Comparison of ENCODE assay signal across 10 mouse cellular contexts in the genomic region with DNA sequence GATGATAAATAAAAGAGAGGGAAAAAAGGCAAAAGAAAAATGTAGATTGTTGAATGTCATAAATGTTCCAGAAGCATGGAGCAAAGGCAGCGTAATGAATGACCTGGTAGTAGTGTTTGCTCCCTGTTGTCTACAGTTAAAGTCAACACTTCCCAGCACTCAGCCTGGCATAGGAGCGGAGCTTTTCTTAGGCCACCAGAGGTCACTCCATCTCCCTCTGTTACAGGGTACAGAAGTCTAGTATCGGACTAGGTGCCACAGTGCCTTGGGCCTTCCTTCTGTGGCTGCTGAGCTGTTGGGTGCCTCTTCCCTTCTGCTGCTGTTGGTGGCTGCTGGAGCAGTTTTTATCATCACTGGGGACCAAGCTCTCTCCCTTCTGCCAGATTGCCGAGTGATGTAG. TPM values are rescaled to one million over a fixed set of nuclear protein-coding genes. Genes with fewer than 3 reads are reported as not detected.
A peak's percentile ranks its signal among the peaks of the same experiment; 100 is the strongest.
DNase-seq lines count a peak whose midpoint lies in the region; ATAC-seq and TF ChIP-seq lines count a peak whose summit lies in the region.
"Had no signal": no experiment of that assay in that cellular context is flagged by ENCODE, and none has a peak within 500 bp of the region (broad histone marks: within the 10 kb centered on the region; RNA-seq: fewer than 3 reads in every experiment).

No protein-coding gene starts in this region.

- H3K4me3 ChIP-seq in lung, embryonic 14.5 days (ENCODE audit: low read depth, low read length), result no peak overlapping the region
- H3K4me3 ChIP-seq: limb, embryonic 12.5 days had no signal

- WGBS in lung, embryonic 14.5 days, result 52% methylated on average over 4 of the region's 4 CpGs

- no peaks in the 10 kb centered on the region for H3K36me3 ChIP-seq in lung, embryonic 14.5 days (ENCODE audit: insufficient read depth)
- H3K36me3 ChIP-seq: limb, embryonic 12.5 days had no signal

- DNase-seq in heart, postnatal 4 days, result peak; percentile 27
- DNase-seq in heart, adult 8-10 months (ENCODE audit: low spot score), result no peak
- DNase-seq in A20 (ENCODE audit: low read depth, low spot score) (peak; percentile 45), Patski (ENCODE audit: low read depth, low spot score) (peak; percentile 39)
- DNase-seq in lung, embryonic 14.5 days, result peak; percentile 37
- DNase-seq in c-Kit-positive CD71-positive TER-119-positive erythroid progenitor cells, embryonic 14.5 days (ENCODE audit: low spot score), result no peak
- DNase-seq in layer of hippocampus, adult 9-10 months (ENCODE audit: low spot score), result no peak
- no peak for DNase-seq in spleen, postnatal 10 days (ENCODE audit: low spot score in 2 of 2)

- no peaks in the 10 kb centered on the region for H3K9me3 ChIP-seq in lung, embryonic 14.5 days (ENCODE audit: low read depth, low read length)
- H3K9me3 ChIP-seq: limb, embryonic 12.5 days had no signal

- CTCF ChIA-PET in Patski (lab: Charles Lee), result interaction anchor here (0.8 to 2.1 kb wide), 21 partner anchors 10 to 169 kb away, joined by 3 to 11 read pairs (median 3); a partner anchor contains a TSS

- no peaks in the 10 kb centered on the region for H3K27me3 ChIP-seq in Patski
- H3K27me3 ChIP-seq in lung, embryonic 14.5 days (ENCODE audit: insufficient read depth, low read length), result no peaks in the 10 kb centered on the region
- H3K27me3 ChIP-seq: limb, embryonic 12.5 days had no signal

- peak; percentile 83 for ATAC-seq in Patski
- no peak for ATAC-seq in lung, embryonic 14.5 days (ENCODE audit: insufficient read depth)

- no peak overlapping the region for H3K9ac ChIP-seq in lung, embryonic 14.5 days
- H3K9ac ChIP-seq: limb, embryonic 12.5 days had no signal

- H3K4me1 ChIP-seq in lung, embryonic 14.5 days (ENCODE audit: insufficient read depth), result no peaks in the 10 kb centered on the region
- H3K4me1 ChIP-seq: limb, embryonic 12.5 days had no signal

- POLR2A ChIA-PET in Patski (lab: Charles Lee), result interaction anchor here (0.6 kb wide), 1 partner anchor 11 kb away, joined by 3 read pairs; no protein-coding TSS in a partner anchor

- H3K27ac ChIP-seq in lung, embryonic 14.5 days (ENCODE audit: low read depth), result no peak overlapping the region
- H3K27ac ChIP-seq: limb, embryonic 12.5 days had no signal

- in situ Hi-C loops in Patski (cut with MboI; ENCODE audit: low pct_unique_long_range_greater_than_20kb), result no loop called here

- TF ChIP-seq CTCF in Patski (IDR thresholded peaks at IDR 0.05), result peak; percentile 84
- TF ChIP-seq CTCF in lung, embryonic 14.5 days (IDR thresholded peaks at IDR 0.05; ENCODE audit: low read depth), result peak; percentile 59

- no peak overlapping the region for H3K4me2 ChIP-seq in lung, embryonic 14.5 days
- H3K4me2 ChIP-seq: limb, embryonic 12.5 days had no signal

RNA-seq across cellular contexts. Expression of a gene that starts 8.2 kb away (rescaled TPM):
- 10 to 100 TPM; 46.2 to 46.7 TPM for total RNA-seq in heart, postnatal 4 days (2021)
- total RNA-seq in heart, adult 8-10 months (2022), result 10 to 100 TPM; 19.4 to 28.8 (median 24.9) TPM
- 30.5 TPM for polyA plus RNA-seq in Patski (2021)
- polyA plus RNA-seq in lung, embryonic 14.5 days (2014; fragmentation: Nextera tagmentation; extraction: Ambion mirVana), result 48.0 and 49.6 TPM in 2 replicates

RNA-seq across cellular contexts. Expression of a gene that starts 29.4 kb away (rescaled TPM):
- under 1 TPM; 0.41 to 0.77 TPM for total RNA-seq in heart, postnatal 4 days (2021)
- under 1 TPM in 1 of 4 experiments, not detected in 3; 0.69 TPM for total RNA-seq in heart, adult 8-10 months (2022)
- polyA plus RNA-seq in Patski (2021), result 19.0 TPM
- 0.72 and 1.1 TPM in 2 replicates for polyA plus RNA-seq in lung, embryonic 14.5 days (2014; fragmentation: Nextera tagmentation; extraction: Ambion mirVana)
- total RNA-seq: granulocyte monocyte progenitor cell, adult 5-6 weeks had no signal

RNA-seq across cellular contexts. Expression of a gene that starts 40.3 kb away (rescaled TPM):
- 100 to 1,000 TPM; 273 to 301 TPM for total RNA-seq in heart, postnatal 4 days (2021)
- 100 to 1,000 TPM; 391 to 483 (median 438) TPM for total RNA-seq in heart, adult 8-10 months (2022)
- polyA plus RNA-seq in Patski (2021), result 64.3 TPM
- polyA plus RNA-seq in lung, embryonic 14.5 days (2014; fragmentation: Nextera tagmentation; extraction: Ambion mirVana), result 313 TPM in 2 replicates

Comparison
In these comparisons a context has a peak if more than half of its experiments do, and no peak if none do; other contexts are left out.
1. DNase-seq: peak in heart, postnatal 4 days (single experiment), A20 (single experiment), Patski (single experiment) and lung, embryonic 14.5 days (single experiment); none in heart, adult 8-10 months (single experiment), c-Kit-positive CD71-positive TER-119-positive erythroid progenitor cells, embryonic 14.5 days (single experiment), layer of hippocampus, adult 9-10 months (single experiment) and spleen, postnatal 10 days (0 of 2).